Mouse (Mus musculus): ENCODE measurements at regions not wholly inside any gene's neighbourhood (a gene's known extent, or its start where the extent isn't known, plus 50 kb on each side); places are given as distances from the start of the nearest gene placed in this dataset.
"Not testable (repeated sequence)": the region's sequence is repeated elsewhere in the genome, so short reads cannot be mapped to it uniquely, and the experiment has no call there.

- no peak for DNase-seq
Measured at GRCm38 (mm10) chr3:22681999-22682648, 605.7 kb downstream of the Tbl1xr1 start.

GRCm38 (mm10) chr3:22699317-22699716 lies 622.9 kb downstream of the Tbl1xr1 start:
- no peak for DNase-seq

- not testable (repeated sequence) for DNase-seq
Measured at GRCm38 (mm10) chr3:22701486-22701885, 625.0 kb downstream of the Tbl1xr1 start.

GRCm38 (mm10) chr3:22705673-22706072 lies 629.2 kb downstream of the Tbl1xr1 start:
- DNase-seq: no peak

GRCm38 (mm10) chr3:22745026-22745425 lies 668.6 kb downstream of the Tbl1xr1 start:
- peak; percentile 9 to 10 for DNase-seq
